Mouse (Mus musculus): ENCODE data around the gene Parvg. TPM values are rescaled to one million over a fixed set of nuclear protein-coding genes. Genes with fewer than 3 reads are reported as not detected.

The Parvg gene
- polyA plus RNA-seq, 1 experiment from 2014 or later: 63.9 TPM

Other genes with a start within 250 kb of the Parvg start
- not detected in 3 replicates for gene Sult4a1, start 218.3 kb upstream of the Parvg start, polyA plus RNA-seq (2018)
- gene Pnpla5, start 200.9 kb upstream of the Parvg start, polyA plus RNA-seq (2018): not detected in 3 replicates
- gene Pnpla3, start 156.2 kb upstream of the Parvg start, polyA plus RNA-seq (2018): not detected in 3 replicates
- 34.7 to 49.7 TPM (median 46.2 TPM) in 3 replicates for gene Samm50, start 131.8 kb upstream of the Parvg start, polyA plus RNA-seq (2018)
- gene Parvb, start 92.0 kb upstream of the Parvg start, polyA plus RNA-seq (2018): 29.1 to 51.0 TPM (median 42.1 TPM) in 3 replicates
- not detected in 3 replicates for gene Shisal1, start 123.1 kb downstream of the Parvg start, polyA plus RNA-seq (2018)
- 0.41 to 1.4 TPM (median 0.95 TPM) in 3 replicates for gene Rtl6, start 233.8 kb downstream of the Parvg start, polyA plus RNA-seq (2018)

Data from macrophage (primary cell).